Mouse (Mus musculus): ENCODE measurements around the gene Gatad2b.

DNA sequence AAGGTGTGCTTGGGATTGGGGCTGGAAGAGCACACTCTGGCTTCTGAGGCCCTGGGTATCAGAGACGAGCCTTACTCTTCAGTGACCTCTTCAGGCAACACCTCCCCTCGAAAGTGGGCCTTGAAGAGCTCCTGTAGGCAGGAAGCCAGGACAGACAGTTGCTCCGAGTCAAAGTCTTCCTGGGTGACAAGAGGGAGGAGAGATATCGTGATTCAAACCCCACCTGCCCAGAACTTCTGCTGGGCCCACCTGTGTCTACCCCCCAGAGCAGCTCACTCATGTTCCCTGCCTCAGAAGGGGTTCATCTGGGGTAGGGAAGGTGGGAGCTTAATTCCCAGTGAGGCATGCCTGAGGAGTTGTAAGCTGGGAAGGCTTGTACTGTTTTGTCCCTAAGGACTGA is 108.0 kb downstream of the Gatad2b start:
- no peak for TF ChIP-seq POLR2A (IDR thresholded peaks at IDR 0.05; ENCODE audit: extremely low read depth, insufficient read depth, low read length)
- no peak for TF ChIP-seq CTCF (IDR thresholded peaks at IDR 0.05; ENCODE audit: low read depth, low read length)
